In the genomic region with DNA sequence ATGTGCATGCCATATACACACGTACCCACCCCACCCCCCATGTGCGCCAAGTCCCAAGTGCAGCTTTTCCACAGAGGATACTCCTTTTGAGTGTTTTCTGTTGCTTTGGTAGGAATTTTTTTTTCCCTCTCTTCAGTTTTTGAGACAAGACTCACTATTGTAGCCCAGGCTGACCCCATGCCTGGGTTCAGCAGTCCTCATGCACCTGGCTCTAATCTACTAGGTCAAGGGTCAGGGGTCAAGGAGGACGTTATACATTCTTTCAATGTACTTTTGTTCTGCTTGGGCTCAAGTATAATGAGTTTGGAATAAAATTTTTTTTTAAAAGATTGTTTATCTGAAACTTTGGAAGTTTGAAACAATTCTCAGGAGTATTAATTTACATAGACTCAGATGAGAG, we compare ENCODE assay signal across 24 mouse cellular contexts. TPM values are rescaled to one million over a fixed set of nuclear protein-coding genes. Genes with fewer than 3 reads are reported as not detected.
DNase-seq lines count a peak whose midpoint lies in the region; ATAC-seq and TF ChIP-seq lines count a peak whose summit lies in the region.
"Had no signal": no experiment of that assay in that cellular context is flagged by ENCODE, and none has a peak within 500 bp of the region (broad histone marks: within the 10 kb centered on the region; RNA-seq: fewer than 3 reads in every experiment).

No protein-coding gene starts in this region.

- TF ChIP-seq CTCF in forebrain, postnatal 0 days (IDR thresholded peaks at IDR 0.05; ENCODE audit: low read depth) = no peak
- no peak for TF ChIP-seq CTCF in hindbrain, postnatal 0 days (IDR thresholded peaks at IDR 0.05; ENCODE audit: low read depth)

- no peak overlapping the region for H3K9ac ChIP-seq in forebrain, postnatal 0 days
- H3K9ac ChIP-seq in forebrain, embryonic 11.5 days (ENCODE audit: low read length) = no peak overlapping the region
- no peak overlapping the region for H3K9ac ChIP-seq in hindbrain, embryonic 14.5 days
- H3K9ac ChIP-seq in hindbrain, postnatal 0 days (replicated peaks; ENCODE audit: low read length) = no peak overlapping the region
- H3K9ac ChIP-seq in midbrain, embryonic 15.5 days = no peak overlapping the region
- H3K9ac ChIP-seq: forebrain, embryonic 13.5 days had no signal

- H3K4me1 ChIP-seq in forebrain, postnatal 0 days (ENCODE audit: insufficient read depth) = peaks cover 8% of the 10 kb centered on the region; the same call in 1 of the 2 replicates
- H3K4me1 ChIP-seq in forebrain, embryonic 11.5 days (replicated peaks; ENCODE audit: control insufficient read depth, insufficient read depth, low read length) = no peaks in the 10 kb centered on the region
- peaks cover 9% of the 10 kb centered on the region for H3K4me1 ChIP-seq in hindbrain, embryonic 14.5 days (replicated peaks; ENCODE audit: control insufficient read depth, insufficient read depth, low read length)
- H3K4me1 ChIP-seq in hindbrain, postnatal 0 days (ENCODE audit: insufficient read depth, low read length) = peaks cover 4% of the 10 kb centered on the region
- H3K4me1 ChIP-seq in midbrain, embryonic 15.5 days = peaks cover 8% of the 10 kb centered on the region
- H3K4me1 ChIP-seq in midbrain, embryonic 10.5 days = peaks cover 2% of the 10 kb centered on the region; the same call in 1 of the 2 replicates

- DNase-seq in embryo, embryonic 10.5 days (ENCODE audit: low spot score) = peak; percentile 53
- DNase-seq in embryo, embryonic 10 days (ENCODE audit: low spot score) = no peak
- no peak for DNase-seq in forebrain, postnatal 0 days
- DNase-seq in forebrain, embryonic 11.5 days (ENCODE audit: low spot score) = no peak
- DNase-seq in hindbrain, embryonic 14.5 days (ENCODE audit: low spot score) = no peak
- DNase-seq in hindbrain, postnatal 0 days (ENCODE audit: low spot score) = no peak
- DNase-seq in midbrain, embryonic 10.5 days (ENCODE audit: low spot score) = no peak
- DNase-seq: adrenal gland, adult 8-10 months; adrenal gland, postnatal 25 days; cerebellum, adult 18-20 months; cerebellum, adult 9-10 months; cerebellum, postnatal 14 days; embryo, embryonic 11 days; gastrocnemius, postnatal 10 days; gastrocnemius, postnatal 36 days; heart, postnatal 36 days; kidney, adult 18-20 months had no signal

- no peak overlapping the region for H3K4me3 ChIP-seq in forebrain, postnatal 0 days (ENCODE audit: low read depth, low read length)
- no peak overlapping the region for H3K4me3 ChIP-seq in forebrain, embryonic 11.5 days (ENCODE audit: low read depth, low read length)
- H3K4me3 ChIP-seq in hindbrain, embryonic 14.5 days (replicated peaks; ENCODE audit: low read length) = no peak overlapping the region
- H3K4me3 ChIP-seq in hindbrain, postnatal 0 days (ENCODE audit: low read length) = no peak overlapping the region
- H3K4me3 ChIP-seq in midbrain, embryonic 15.5 days = no peak overlapping the region
- H3K4me3 ChIP-seq in midbrain, embryonic 10.5 days = no peak overlapping the region
- H3K4me3 ChIP-seq: forebrain, embryonic 13.5 days had no signal

- H3K4me2 ChIP-seq in forebrain, postnatal 0 days (ENCODE audit: low read depth) = no peak overlapping the region
- no peak overlapping the region for H3K4me2 ChIP-seq in forebrain, embryonic 11.5 days (ENCODE audit: low read depth, low read length, severe bottlenecking)
- no peak overlapping the region for H3K4me2 ChIP-seq in hindbrain, embryonic 14.5 days (replicated peaks)
- no peak overlapping the region for H3K4me2 ChIP-seq in hindbrain, postnatal 0 days (ENCODE audit: low read depth, low read length)
- no peak overlapping the region for H3K4me2 ChIP-seq in midbrain, embryonic 15.5 days
- H3K4me2 ChIP-seq: forebrain, embryonic 13.5 days; heart, embryonic 11.5 days had no signal

- no peaks in the 10 kb centered on the region for H3K27me3 ChIP-seq in forebrain, postnatal 0 days (ENCODE audit: insufficient read depth, low read length)
- no peaks in the 10 kb centered on the region for H3K27me3 ChIP-seq in forebrain, embryonic 11.5 days (ENCODE audit: control insufficient read depth, insufficient read depth, low read length)
- H3K27me3 ChIP-seq in hindbrain, embryonic 14.5 days (ENCODE audit: control insufficient read depth, insufficient read depth, low read length) = no peaks in the 10 kb centered on the region
- H3K27me3 ChIP-seq in hindbrain, postnatal 0 days (ENCODE audit: insufficient read depth, low read length) = no peaks in the 10 kb centered on the region
- no peaks in the 10 kb centered on the region for H3K27me3 ChIP-seq in midbrain, embryonic 15.5 days (replicated peaks)
- H3K27me3 ChIP-seq in midbrain, embryonic 10.5 days (ENCODE audit: low read depth, poor library complexity, severe bottlenecking) = no peaks in the 10 kb centered on the region
- H3K27me3 ChIP-seq: forebrain, embryonic 13.5 days had no signal

- 76% methylated on average over 3 of the region's 3 CpGs for WGBS in forebrain, postnatal 0 days
- WGBS in forebrain, embryonic 11.5 days = 81% methylated on average over 3 of the region's 3 CpGs
- WGBS in hindbrain, embryonic 14.5 days = 79% methylated on average over 3 of the region's 3 CpGs
- WGBS in hindbrain, postnatal 0 days = 83% methylated on average over 3 of the region's 3 CpGs
- 79% methylated on average over 3 of the region's 3 CpGs for WGBS in midbrain, embryonic 15.5 days
- WGBS in midbrain, embryonic 10.5 days = 84% methylated on average over 3 of the region's 3 CpGs

- H3K36me3 ChIP-seq in forebrain, postnatal 0 days (ENCODE audit: insufficient read depth) = peaks cover 2% of the 10 kb centered on the region; the same call in 1 of the 2 replicates
- H3K36me3 ChIP-seq in forebrain, embryonic 11.5 days (ENCODE audit: control insufficient read depth, insufficient read depth, low read length) = no peaks in the 10 kb centered on the region
- no peaks in the 10 kb centered on the region; the same call in 1 of the 2 replicates for H3K36me3 ChIP-seq in hindbrain, embryonic 14.5 days (replicated peaks; ENCODE audit: control insufficient read depth, insufficient read depth)
- H3K36me3 ChIP-seq in hindbrain, postnatal 0 days (ENCODE audit: insufficient read depth, low read length) = no peaks in the 10 kb centered on the region
- no peaks in the 10 kb centered on the region for H3K36me3 ChIP-seq in midbrain, embryonic 15.5 days (replicated peaks)
- H3K36me3 ChIP-seq in midbrain, embryonic 10.5 days = peaks cover 43% of the 10 kb centered on the region

- no peak for ATAC-seq in forebrain, postnatal 0 days
- ATAC-seq in forebrain, embryonic 11.5 days (replicated peaks; ENCODE audit: low FRiP score) = no peak
- ATAC-seq in hindbrain, embryonic 14.5 days (ENCODE audit: low FRiP score) = no peak
- ATAC-seq in hindbrain, postnatal 0 days = no peak
- ATAC-seq in midbrain, embryonic 15.5 days (replicated peaks) = no peak
- ATAC-seq: activated CD4-positive, CD25-positive, alpha-beta regulatory T cell, adult 4 months; hindbrain, embryonic 16.5 days; inflammation-experienced regulatory T-cells, adult 6 months; intestine, embryonic 16.5 days had no signal

- no peaks in the 10 kb centered on the region for H3K9me3 ChIP-seq in forebrain, postnatal 0 days (ENCODE audit: low read length)
- no peaks in the 10 kb centered on the region for H3K9me3 ChIP-seq in forebrain, embryonic 11.5 days (ENCODE audit: control insufficient read depth, low read length)
- H3K9me3 ChIP-seq in hindbrain, embryonic 14.5 days (ENCODE audit: control insufficient read depth, low read length) = no peaks in the 10 kb centered on the region
- no peaks in the 10 kb centered on the region for H3K9me3 ChIP-seq in hindbrain, postnatal 0 days (ENCODE audit: low read length)
- no peaks in the 10 kb centered on the region for H3K9me3 ChIP-seq in midbrain, embryonic 15.5 days
- peaks cover 4% of the 10 kb centered on the region; the same call in 1 of the 2 replicates for H3K9me3 ChIP-seq in midbrain, embryonic 10.5 days (replicated peaks)
- H3K9me3 ChIP-seq: forebrain, embryonic 13.5 days had no signal

- peak overlapping the region; percentile 85; the same call in 1 of the 2 replicates for H3K27ac ChIP-seq in forebrain, postnatal 0 days (ENCODE audit: low read depth, low read length)
- no peak overlapping the region for H3K27ac ChIP-seq in forebrain, embryonic 11.5 days (ENCODE audit: low read depth, low read length)
- peak overlapping the region; percentile 64; the same call in 1 of the 2 replicates for H3K27ac ChIP-seq in hindbrain, embryonic 14.5 days
- no peak overlapping the region for H3K27ac ChIP-seq in hindbrain, postnatal 0 days
- H3K27ac ChIP-seq in midbrain, embryonic 15.5 days = 0 out of 2 replicates have a peak overlapping the region, but pooled peaks have one; percentile 42
- H3K27ac ChIP-seq in midbrain, embryonic 10.5 days (replicated peaks) = no peak overlapping the region

RNA-seq across cellular contexts. Expression of a gene that starts 48.4 kb away (rescaled TPM):
- total RNA-seq in forebrain, postnatal 0 days (2014; rRNA removed) = 88.9 and 120 TPM in 2 replicates
- 31.6 and 48.3 TPM in 2 replicates for polyA plus RNA-seq in forebrain, postnatal 0 days (2015; fragmentation: Nextera tagmentation; extraction: Ambion mirVana)
- 32.0 and 33.8 TPM in 2 replicates for polyA plus RNA-seq in forebrain, embryonic 11.5 days (2014; fragmentation: Nextera tagmentation; extraction: Ambion mirVana)
- 44.6 and 45.2 TPM in 2 replicates for polyA plus RNA-seq in hindbrain, embryonic 14.5 days (2014; fragmentation: Nextera tagmentation; extraction: Ambion mirVana)
- 82.7 and 99.0 TPM in 2 replicates for total RNA-seq in hindbrain, postnatal 0 days (2014; rRNA removed)
- 27.2 and 31.7 TPM in 2 replicates for polyA plus RNA-seq in hindbrain, postnatal 0 days (2015; fragmentation: Nextera tagmentation; extraction: Ambion mirVana)
- polyA plus RNA-seq in midbrain, embryonic 15.5 days (2015; fragmentation: Nextera tagmentation; extraction: Ambion mirVana) = 37.7 and 41.2 TPM in 2 replicates
- polyA plus RNA-seq in midbrain, embryonic 10.5 days (2016; fragmentation: Nextera tagmentation; extraction: Ambion mirVana) = 18.2 and 20.1 TPM in 2 replicates

Comparison
In these comparisons a context has a peak if more than half of its experiments do, and no peak if none do; other contexts are left out.
1. H3K27ac ChIP-seq: peak in forebrain, postnatal 0 days (single experiment), hindbrain, embryonic 14.5 days (single experiment) and midbrain, embryonic 15.5 days (single experiment); none in forebrain, embryonic 11.5 days (single experiment), hindbrain, postnatal 0 days (single experiment) and midbrain, embryonic 10.5 days (single experiment).